ENCODE assay signal across 20 mouse cellular contexts in the genomic region with DNA sequence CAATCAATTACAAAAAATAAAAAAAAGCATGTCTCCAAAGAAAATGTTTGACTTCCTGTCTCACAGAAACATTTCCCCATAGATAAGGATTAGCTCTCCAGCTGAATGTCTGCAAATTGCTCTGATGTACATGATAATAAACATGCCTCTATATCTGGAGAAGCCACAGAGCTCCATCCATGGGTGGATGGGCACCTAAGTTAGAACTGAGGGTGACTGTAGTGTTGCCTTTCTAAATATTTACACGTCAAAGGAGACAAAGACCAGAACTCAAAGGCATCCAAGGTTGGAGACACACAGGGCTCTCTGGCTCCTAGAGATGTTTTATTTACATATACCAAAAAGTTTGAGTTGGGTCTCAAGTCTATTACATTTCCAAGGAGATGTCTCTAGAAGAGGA.
"Had no signal": no experiment of that assay in that cellular context is flagged by ENCODE, and none has a peak within 500 bp of the region (broad histone marks: within the 10 kb centered on the region; RNA-seq: fewer than 3 reads in every experiment).

No protein-coding gene starts in this region.

- H3K27me3 ChIP-seq: lung, embryonic 15.5 days; megakaryocyte, embryonic 14.5 days; midbrain, embryonic 13.5 days; midbrain, embryonic 15.5 days; neural tube, embryonic 12.5 days had no signal

- H3K4me3 ChIP-seq: lung, embryonic 15.5 days; megakaryocyte, embryonic 14.5 days; midbrain, embryonic 13.5 days; midbrain, embryonic 15.5 days; neural tube, embryonic 12.5 days had no signal

- H3K9ac ChIP-seq: liver, postnatal 0 days; lung, embryonic 15.5 days; midbrain, embryonic 13.5 days; midbrain, embryonic 15.5 days; neural tube, embryonic 12.5 days had no signal

- DNase-seq: liver, postnatal 0 days; lung, adult 2 months; lung, postnatal 14 days; lung, postnatal 36 days; retina, postnatal 1 day; right cerebral cortex, adult 18-20 months; right cerebral cortex, postnatal 25 days; right cerebral cortex, postnatal 4 days; spleen, adult 18-20 months; thymus, adult 18-20 months; thymus, postnatal 14 days; thymus, postnatal 36 days had no signal

- H3K4me1 ChIP-seq: lung, embryonic 15.5 days; megakaryocyte, embryonic 14.5 days; midbrain, embryonic 13.5 days; midbrain, embryonic 15.5 days; neural tube, embryonic 12.5 days had no signal

- H3K36me3 ChIP-seq: lung, embryonic 15.5 days; midbrain, embryonic 13.5 days; midbrain, embryonic 15.5 days; neural tube, embryonic 12.5 days had no signal

- H3K9me3 ChIP-seq: lung, embryonic 15.5 days; midbrain, embryonic 13.5 days; midbrain, embryonic 15.5 days; neural tube, embryonic 12.5 days had no signal

- H3K4me2 ChIP-seq: lung, embryonic 15.5 days; midbrain, embryonic 11.5 days; midbrain, embryonic 13.5 days; midbrain, embryonic 15.5 days; neural tube, embryonic 12.5 days had no signal

- ATAC-seq: liver, postnatal 0 days; lung, postnatal 0 days; midbrain, embryonic 13.5 days; midbrain, embryonic 15.5 days had no signal

- H3K27ac ChIP-seq: lung, embryonic 15.5 days; macrophage; midbrain, embryonic 13.5 days; midbrain, embryonic 15.5 days; neural tube, embryonic 12.5 days had no signal
